In genomic region chr1:37889206-37889605, GRCm38 (mm10) we compare ENCODE assay signal across 8 mouse cellular contexts. TPM values are rescaled to one million over a fixed set of nuclear protein-coding genes. Genes with fewer than 3 reads are reported as not detected.
DNase-seq lines count a peak whose midpoint lies in the region; ATAC-seq lines count a peak whose summit lies in the region.

No protein-coding gene starts in this region.

- peak overlapping the region; percentile 83 for H3K4me2 ChIP-seq in liver, embryonic 11.5 days

- peak overlapping the region; percentile 95 for H3K4me3 ChIP-seq in erythroblast, embryonic 14.5 days (replicated peaks)
- peak overlapping the region; percentile 80 for H3K4me3 ChIP-seq in liver, embryonic 11.5 days (ENCODE audit: low read depth, low read length)

- H3K36me3 ChIP-seq in erythroblast, embryonic 14.5 days (ENCODE audit: control insufficient read depth) = peaks cover 35% of the 10 kb centered on the region
- H3K36me3 ChIP-seq in liver, embryonic 11.5 days (ENCODE audit: control insufficient read depth, insufficient read depth, low read length) = peaks cover 6% of the 10 kb centered on the region

- H3K27ac ChIP-seq in liver, embryonic 11.5 days (ENCODE audit: low read depth, low read length) = 0 out of 2 replicates have a peak overlapping the region, but pooled peaks have one; percentile 74

- H3K9ac ChIP-seq in liver, embryonic 11.5 days (ENCODE audit: low read depth, low read length) = peak overlapping the region; percentile 68

- peak; percentile 14 for DNase-seq in thymus, postnatal 0 days (ENCODE audit: low spot score)
- no peak for DNase-seq in thymus, postnatal 10 days (ENCODE audit: low spot score in 2 of 2)
- no peak for DNase-seq in liver, embryonic 11.5 days (ENCODE audit: low spot score)
- DNase-seq in yolk sac, embryonic 10.5 days (ENCODE audit: low spot score) = no peak
- no peak for DNase-seq in kidney, postnatal 14 days
- no peak for DNase-seq in kidney, adult 11 months

- 78% methylated on average over 7 of the region's 7 CpGs for WGBS in liver, embryonic 11.5 days

- no peaks in the 10 kb centered on the region for H3K9me3 ChIP-seq in erythroblast, embryonic 14.5 days (ENCODE audit: control insufficient read depth, low read length)
- H3K9me3 ChIP-seq in liver, embryonic 11.5 days (ENCODE audit: control insufficient read depth, low read length) = no peaks in the 10 kb centered on the region

- H3K27me3 ChIP-seq in erythroblast, embryonic 14.5 days (ENCODE audit: control insufficient read depth) = no peaks in the 10 kb centered on the region
- no peaks in the 10 kb centered on the region for H3K27me3 ChIP-seq in liver, embryonic 11.5 days (replicated peaks; ENCODE audit: control insufficient read depth, insufficient read depth, low read length)

- peaks cover 64% of the 10 kb centered on the region for H3K4me1 ChIP-seq in erythroblast, embryonic 14.5 days (ENCODE audit: control insufficient read depth)
- H3K4me1 ChIP-seq in liver, embryonic 11.5 days (replicated peaks; ENCODE audit: control insufficient read depth, insufficient read depth, low read length) = 0 out of 2 replicates have a peak, but pooled peaks cover 10% of the 10 kb centered on the region

- no peak for ATAC-seq in erythroblast, adult 5-6 weeks (replicated peaks; ENCODE audit: low FRiP score, poor library complexity, severe bottlenecking)
- no peak; the same call in 1 of the 2 replicates for ATAC-seq in liver, embryonic 11.5 days (replicated peaks; ENCODE audit: low FRiP score)

RNA-seq across cellular contexts. Expression of gene Mitd1, which starts 1.0 kb away (rescaled TPM):
- 0.19 TPM in 2 replicates for polyA plus RNA-seq in erythroblast, embryonic 14.5 days (2012)
- 10.4 and 24.9 TPM in 2 replicates for total RNA-seq in erythroblast, adult 5-6 weeks (2015; ENCODE audit: low replicate concordance)
- total RNA-seq in erythroblast, adult 5-6 weeks (2017; ENCODE audit: low replicate concordance) = 6.7 and 13.4 TPM in 2 replicates
- polyA plus RNA-seq in thymus, postnatal 0 days (2015; fragmentation: Nextera tagmentation; extraction: Ambion mirVana) = 54.6 and 56.0 TPM in 2 replicates
- polyA plus RNA-seq in liver, embryonic 11.5 days (2014; fragmentation: Nextera tagmentation; extraction: Ambion mirVana) = 36.3 and 37.7 TPM in 2 replicates

RNA-seq across cellular contexts. Expression of gene Mrpl30, which starts 1.1 kb away (rescaled TPM):
- polyA plus RNA-seq in erythroblast, embryonic 14.5 days (2012) = 3.3 and 3.6 TPM in 2 replicates
- total RNA-seq in erythroblast, adult 5-6 weeks (2015; ENCODE audit: low replicate concordance) = 99.0 and 111 TPM in 2 replicates
- total RNA-seq in erythroblast, adult 5-6 weeks (2017; ENCODE audit: low replicate concordance) = 36.2 and 43.3 TPM in 2 replicates
- polyA plus RNA-seq in thymus, postnatal 0 days (2015; fragmentation: Nextera tagmentation; extraction: Ambion mirVana) = 318 and 335 TPM in 2 replicates
- 288 and 300 TPM in 2 replicates for polyA plus RNA-seq in liver, embryonic 11.5 days (2014; fragmentation: Nextera tagmentation; extraction: Ambion mirVana)

RNA-seq across cellular contexts. Expression of gene Lipt1, which starts 17.7 kb away (rescaled TPM):
- polyA plus RNA-seq in erythroblast, embryonic 14.5 days (2012) = not detected in 2 replicates
- 0.63 TPM in 1 of 2 replicates, not detected in the other for total RNA-seq in erythroblast, adult 5-6 weeks (2015; ENCODE audit: low replicate concordance)
- total RNA-seq in erythroblast, adult 5-6 weeks (2017; ENCODE audit: low replicate concordance) = not detected in 2 replicates
- polyA plus RNA-seq in thymus, postnatal 0 days (2015; fragmentation: Nextera tagmentation; extraction: Ambion mirVana) = 5.7 and 7.0 TPM in 2 replicates
- 9.6 and 11.3 TPM in 2 replicates for polyA plus RNA-seq in liver, embryonic 11.5 days (2014; fragmentation: Nextera tagmentation; extraction: Ambion mirVana)

RNA-seq across cellular contexts. Expression of gene Tsga10, which starts 23.0 kb away (rescaled TPM):
- polyA plus RNA-seq in erythroblast, embryonic 14.5 days (2012) = 0.03 and 0.04 TPM in 2 replicates
- 1.3 and 2.5 TPM in 2 replicates for total RNA-seq in erythroblast, adult 5-6 weeks (2015; ENCODE audit: low replicate concordance)
- 2.9 and 5.2 TPM in 2 replicates for total RNA-seq in erythroblast, adult 5-6 weeks (2017; ENCODE audit: low replicate concordance)
- polyA plus RNA-seq in thymus, postnatal 0 days (2015; fragmentation: Nextera tagmentation; extraction: Ambion mirVana) = 7.1 and 8.0 TPM in 2 replicates
- 2.9 and 3.3 TPM in 2 replicates for polyA plus RNA-seq in liver, embryonic 11.5 days (2014; fragmentation: Nextera tagmentation; extraction: Ambion mirVana)

RNA-seq across cellular contexts. Expression of gene Lyg2, which starts 27.1 kb away (rescaled TPM):
- not detected in 2 replicates for polyA plus RNA-seq in erythroblast, embryonic 14.5 days (2012)
- 0.77 TPM in 1 of 2 replicates, not detected in the other for total RNA-seq in erythroblast, adult 5-6 weeks (2015; ENCODE audit: low replicate concordance)
- not detected in 2 replicates for total RNA-seq in erythroblast, adult 5-6 weeks (2017; ENCODE audit: low replicate concordance)
- 0.22 and 0.25 TPM in 2 replicates for polyA plus RNA-seq in thymus, postnatal 0 days (2015; fragmentation: Nextera tagmentation; extraction: Ambion mirVana)
- polyA plus RNA-seq in liver, embryonic 11.5 days (2014; fragmentation: Nextera tagmentation; extraction: Ambion mirVana) = not detected in 2 replicates

Comparison
In these comparisons a context has a peak if more than half of its experiments do, and no peak if none do; other contexts are left out.
1. RNA of gene Mitd1, which starts 1.0 kb away (polyA plus RNA-seq): 54.6 to 56.0 TPM in thymus, postnatal 0 days and 36.3 to 37.7 TPM in liver, embryonic 11.5 days; 0.19 TPM in erythroblast, embryonic 14.5 days; every median in the first group is over 10 times any median in the second.
2. RNA of gene Mrpl30, which starts 1.1 kb away (polyA plus RNA-seq): 318 to 335 TPM in thymus, postnatal 0 days and 288 to 300 TPM in liver, embryonic 11.5 days; 3.3 to 3.6 TPM in erythroblast, embryonic 14.5 days; every median in the first group is over 10 times any median in the second.